Mouse (Mus musculus) embryonic facial prominence, embryonic 10.5 days (tissue): ENCODE measurements at regions not wholly inside any gene's neighbourhood (a gene's known extent, or its start where the extent isn't known, plus 50 kb on each side); places are given as distances from the start of the nearest gene placed in this dataset.

Source experiments
- DNase-seq: peaks from one replicate; pipeline ENCODE4 v3.0.0-alpha.2; 2017; ENCODE audit warnings: low spot score
- H3K27ac ChIP-seq: fragments of 300-500 bp; sonication (generic); replicated peaks from 2 replicates; pipeline ENCODE4 v1.5.1; 2016; ENCODE audit warnings: mild to moderate bottlenecking
- H3K27me3 ChIP-seq: fragments of 300-500 bp; sonication (generic); replicated peaks from 2 replicates; pipeline ENCODE4 v1.6.1; 2016; ENCODE audit warnings: low read depth, mild to moderate bottlenecking; ENCODE audit not compliant: poor library complexity, severe bottlenecking
- H3K36me3 ChIP-seq: fragments of 300-500 bp; sonication (generic); replicated peaks from 2 replicates; pipeline ENCODE4 v1.6.1; 2016; ENCODE audit warnings: mild to moderate bottlenecking, moderate library complexity
- H3K4me1 ChIP-seq: fragments of 300-500 bp; sonication (generic); 2 replicates; pipeline ENCODE4 v1.6.1; 2016
- H3K4me3 ChIP-seq: fragments of 300-500 bp; sonication (generic); 2 replicates; pipeline ENCODE4 v1.5.1; 2016; ENCODE audit warnings: mild to moderate bottlenecking, moderate library complexity
- H3K9me3 ChIP-seq: fragments of 300-500 bp; sonication (generic); 2 replicates; pipeline ENCODE4 v1.6.1; 2016; ENCODE audit warnings: mild to moderate bottlenecking
- WGBS: fragments of 180-500 bp; shearing (Covaris S2); methylation state at CpG from one replicate; pipeline ENCODE4 v1.1.7; 2016; 5-methylcytosine and 5-hydroxymethylcytosine counted together

GRCm38 (mm10) chr8:89858706-89859385, 489.3 kb downstream of the Tox3 start:
- 84% methylated on average over 7 of the region's 7 CpGs for WGBS
- Histone ChIP-seq H3K4me3 (no peak overlapping the region), H3K27me3 (no peaks in the 10 kb centered on the region), H3K36me3 (no peaks in the 10 kb centered on the region), H3K4me1 (no peaks in the 10 kb centered on the region), H3K27ac (no peak overlapping the region), H3K9me3 (no peaks in the 10 kb centered on the region)
- DNase-seq = no peak

DNA sequence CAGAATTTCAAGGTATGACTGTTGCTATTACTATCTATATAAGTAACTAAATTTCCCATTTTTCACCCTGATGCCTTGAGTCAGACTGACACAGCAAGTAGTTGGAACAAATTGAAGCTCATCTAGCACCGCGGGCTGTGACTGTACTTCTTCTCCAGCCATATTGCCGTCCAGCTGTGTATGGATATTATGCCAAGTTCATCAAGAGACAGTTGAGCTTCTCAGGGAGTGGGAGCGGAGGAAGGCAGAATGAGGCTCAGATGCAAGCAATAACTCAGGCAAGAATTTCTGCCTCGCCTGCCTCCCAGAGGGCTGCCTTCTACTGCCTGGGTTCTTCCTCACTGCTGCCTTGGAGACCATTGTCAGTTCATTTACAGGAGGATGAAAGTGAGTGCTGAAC, 492.6 kb downstream of the Tox3 start:
- no peak overlapping the region for H3K27ac ChIP-seq
- no peak overlapping the region for H3K4me3 ChIP-seq
- H3K36me3 ChIP-seq = no peaks in the 10 kb centered on the region
- H3K9me3 ChIP-seq = no peaks in the 10 kb centered on the region
- H3K27me3 ChIP-seq = no peaks in the 10 kb centered on the region
- no peak for DNase-seq
- WGBS = 90% methylated on average over 5 of the region's 5 CpGs
- H3K4me1 ChIP-seq = no peaks in the 10 kb centered on the region

DNA sequence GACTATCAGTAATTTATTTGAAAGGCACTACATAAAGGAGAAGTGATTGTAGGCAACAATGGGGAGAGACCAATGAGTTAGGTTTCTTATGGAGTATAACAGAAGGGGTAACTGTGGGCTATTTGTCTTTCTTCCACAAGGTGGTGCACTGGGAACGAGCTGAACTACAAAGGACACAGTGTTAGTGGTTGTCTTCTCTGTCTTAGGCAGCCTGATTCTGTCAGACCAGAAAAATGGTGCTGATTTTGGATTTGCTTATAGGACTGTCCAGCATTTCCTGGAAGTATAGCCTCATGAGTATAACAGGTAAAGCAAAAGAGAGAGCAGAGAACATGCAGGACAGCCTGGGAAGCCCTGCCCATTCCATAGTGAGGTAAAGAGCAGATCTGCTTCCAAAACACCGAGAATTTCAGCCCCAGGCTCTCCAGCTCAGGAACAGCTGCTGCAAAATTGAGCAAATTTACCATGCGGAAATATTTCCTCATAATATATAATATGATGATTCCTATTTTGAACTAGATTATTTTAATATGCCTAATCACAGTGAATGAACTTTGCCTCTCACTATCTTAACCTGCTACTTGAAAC, 497.8 kb downstream of the Tox3 start:
- 0 out of 2 replicates have a peak, but pooled peaks cover 3% of the 10 kb centered on the region for H3K4me1 ChIP-seq
- no peaks in the 10 kb centered on the region for H3K27me3 ChIP-seq
- WGBS = 47% methylated on average over 3 of the region's 3 CpGs
- H3K4me3 ChIP-seq = no peak overlapping the region
- DNase-seq = peak; percentile 46
- H3K9me3 ChIP-seq = no peaks in the 10 kb centered on the region
- no peak overlapping the region for H3K27ac ChIP-seq
- H3K36me3 ChIP-seq = no peaks in the 10 kb centered on the region

DNA sequence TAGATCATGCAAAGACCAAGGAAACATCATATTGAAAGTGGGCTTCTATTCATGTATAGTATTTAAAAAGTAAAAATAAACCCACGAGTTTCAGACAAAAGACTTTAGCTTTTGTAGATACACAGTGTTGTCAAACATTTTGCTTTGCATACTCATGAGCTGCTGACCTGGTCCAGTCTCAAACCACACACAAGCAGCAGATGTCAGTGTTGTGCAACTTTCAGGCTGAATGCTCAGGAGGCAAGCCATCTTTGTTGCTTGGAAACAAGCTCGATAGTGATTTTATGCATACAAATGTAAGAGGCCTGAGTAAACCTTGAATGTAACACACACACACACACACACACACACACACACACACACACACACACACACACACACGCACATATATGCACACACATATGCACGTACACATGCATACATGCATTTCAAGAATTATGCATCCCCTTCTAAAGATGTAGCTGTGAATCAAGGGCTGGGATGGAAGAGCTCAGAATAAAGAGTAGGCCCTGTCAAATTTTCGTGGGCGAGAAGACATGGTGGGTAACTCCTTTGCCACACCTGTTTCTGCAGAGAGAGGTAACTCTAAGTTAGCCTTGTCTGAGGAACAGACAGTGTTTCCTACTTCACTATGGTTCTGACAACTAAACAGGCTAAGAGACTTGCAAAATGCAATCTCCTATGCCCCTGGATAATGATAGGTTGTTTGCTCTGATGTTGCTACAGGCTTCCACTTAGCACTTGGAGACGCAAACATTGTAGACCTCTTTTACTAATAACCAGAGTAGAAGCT, 498.5 kb downstream of the Tox3 start:
- Histone ChIP-seq H3K4me1 (0 out of 2 replicates have a peak, but pooled peaks cover 3% of the 10 kb centered on the region), H3K9me3 (no peaks in the 10 kb centered on the region), H3K27ac (no peak overlapping the region), H3K36me3 (no peaks in the 10 kb centered on the region), H3K27me3 (no peaks in the 10 kb centered on the region), H3K4me3 (no peak overlapping the region)
- DNase-seq = peak; percentile 26
- WGBS = 72% methylated on average over 7 of the region's 7 CpGs

DNA sequence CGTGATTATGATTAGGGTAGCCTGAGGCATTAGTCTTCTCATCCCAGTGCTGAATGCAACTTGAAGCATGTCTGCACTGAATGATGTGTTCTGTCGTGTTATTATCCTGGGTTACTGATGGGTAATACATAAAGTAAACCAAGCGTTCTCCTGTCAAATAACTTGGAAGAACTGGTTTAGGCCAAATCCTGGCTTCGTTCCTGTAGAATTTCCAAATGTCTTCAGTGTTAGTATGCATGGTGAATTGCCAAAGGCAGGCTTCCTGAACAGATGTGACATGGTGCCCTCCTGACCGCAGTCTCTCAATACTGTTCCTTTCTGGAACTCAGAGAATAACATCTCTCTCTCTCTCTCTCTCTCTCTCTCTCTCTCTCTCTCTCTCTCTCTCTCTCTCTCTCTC, 509.6 kb downstream of the Tox3 start:
- H3K36me3 ChIP-seq = no peaks in the 10 kb centered on the region
- no peaks in the 10 kb centered on the region for H3K9me3 ChIP-seq
- H3K27me3 ChIP-seq = no peaks in the 10 kb centered on the region
- H3K4me1 ChIP-seq = no peaks in the 10 kb centered on the region
- H3K27ac ChIP-seq = no peak overlapping the region
- H3K4me3 ChIP-seq = no peak overlapping the region
- WGBS = 78% methylated on average over 5 of the region's 5 CpGs
- no peak for DNase-seq

- H3K36me3 ChIP-seq = no peaks in the 10 kb centered on the region
- H3K27me3 ChIP-seq = no peaks in the 10 kb centered on the region
- no peak for DNase-seq
- H3K27ac ChIP-seq = no peak overlapping the region
- H3K9me3 ChIP-seq = no peaks in the 10 kb centered on the region
- no peak overlapping the region for H3K4me3 ChIP-seq
- H3K4me1 ChIP-seq = no peaks in the 10 kb centered on the region
- 75% methylated on average over 4 of the region's 4 CpGs for WGBS
These were observed 514.4 kb downstream of the Tox3 start for GRCm38 (mm10) chr8:89833715-89834114.

DNA sequence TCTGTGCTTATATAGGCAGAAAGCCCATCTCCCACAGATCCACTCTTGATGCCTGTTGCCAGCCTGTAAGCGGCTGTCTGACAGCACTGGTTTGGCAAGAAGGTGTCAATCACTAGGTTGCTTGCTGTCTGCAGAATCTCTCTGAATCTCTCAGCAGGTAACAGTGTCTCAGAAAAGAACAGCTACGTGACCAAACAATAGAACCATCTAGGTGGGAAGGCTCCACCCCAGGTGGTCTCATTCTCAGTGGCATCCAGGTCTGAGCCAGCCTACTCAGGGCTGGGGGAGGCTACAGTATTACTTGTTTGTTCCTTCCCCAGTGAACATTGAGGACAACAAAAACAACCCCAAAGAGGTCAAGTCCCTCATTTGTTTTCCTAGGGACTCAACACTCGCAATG, 523.6 kb downstream of the Tox3 start:
- WGBS = 28% methylated on average over 3 of the region's 3 CpGs
- Histone ChIP-seq H3K4me3 (no peak overlapping the region), H3K4me1 (0 out of 2 replicates have a peak, but pooled peaks cover 4% of the 10 kb centered on the region), H3K27ac (no peak overlapping the region), H3K9me3 (peaks cover 5% of the 10 kb centered on the region; the same call in 1 of the 2 replicates), H3K36me3 (no peaks in the 10 kb centered on the region), H3K27me3 (no peaks in the 10 kb centered on the region)
- no peak for DNase-seq

GRCm38 (mm10) chr8:89823631-89824030, 524.5 kb downstream of the Tox3 start:
- H3K4me3 ChIP-seq = no peak overlapping the region
- no peaks in the 10 kb centered on the region for H3K27me3 ChIP-seq
- H3K4me1 ChIP-seq = 0 out of 2 replicates have a peak, but pooled peaks cover 4% of the 10 kb centered on the region
- H3K9me3 ChIP-seq = peaks cover 5% of the 10 kb centered on the region; the same call in 1 of the 2 replicates
- H3K27ac ChIP-seq = no peak overlapping the region
- H3K36me3 ChIP-seq = no peaks in the 10 kb centered on the region
- DNase-seq = no peak

- no peaks in the 10 kb centered on the region for H3K9me3 ChIP-seq
- H3K27me3 ChIP-seq = no peaks in the 10 kb centered on the region
- whole genome bisulfite sequencing = 90% methylated on average over 4 of the region's 4 CpGs
- H3K4me3 ChIP-seq = no peak overlapping the region
- H3K36me3 ChIP-seq = no peaks in the 10 kb centered on the region
- no peaks in the 10 kb centered on the region for H3K4me1 ChIP-seq
- DNase-seq = no peak
- no peak overlapping the region for H3K27ac ChIP-seq
These were observed 536.0 kb downstream of the Tox3 start for GRCm38 (mm10) chr8:89812036-89812711.

DNA sequence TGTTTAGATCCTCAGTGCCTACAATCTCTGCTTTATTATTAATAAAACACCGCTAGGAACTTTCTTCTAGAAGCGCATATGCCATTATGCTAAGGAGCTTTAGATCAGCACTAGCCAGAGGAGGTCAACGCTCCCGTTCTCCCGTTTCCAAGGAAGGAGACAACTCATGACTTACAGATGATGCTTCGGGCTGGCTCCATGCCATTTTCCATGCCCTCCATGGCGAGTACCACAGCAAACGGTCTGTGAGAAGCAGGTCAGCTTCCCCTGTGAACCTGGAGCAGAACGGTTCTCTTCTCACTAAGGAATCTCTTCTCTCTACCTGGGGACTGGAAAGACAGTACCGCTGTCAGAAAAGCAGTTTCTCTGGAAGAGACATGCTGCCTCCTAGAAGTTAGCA, 559.8 kb downstream of the Tox3 start:
- H3K4me3 ChIP-seq = no peak overlapping the region
- no peak for DNase-seq
- peaks cover 10% of the 10 kb centered on the region; the same call in 1 of the 2 replicates for H3K4me1 ChIP-seq
- WGBS = 83% methylated on average over 10 of the region's 10 CpGs
- no peaks in the 10 kb centered on the region for H3K36me3 ChIP-seq
- H3K27ac ChIP-seq = no peak overlapping the region; the same call in 1 of the 2 replicates
- H3K9me3 ChIP-seq = no peaks in the 10 kb centered on the region
- peaks cover 26% of the 10 kb centered on the region for H3K27me3 ChIP-seq

DNA sequence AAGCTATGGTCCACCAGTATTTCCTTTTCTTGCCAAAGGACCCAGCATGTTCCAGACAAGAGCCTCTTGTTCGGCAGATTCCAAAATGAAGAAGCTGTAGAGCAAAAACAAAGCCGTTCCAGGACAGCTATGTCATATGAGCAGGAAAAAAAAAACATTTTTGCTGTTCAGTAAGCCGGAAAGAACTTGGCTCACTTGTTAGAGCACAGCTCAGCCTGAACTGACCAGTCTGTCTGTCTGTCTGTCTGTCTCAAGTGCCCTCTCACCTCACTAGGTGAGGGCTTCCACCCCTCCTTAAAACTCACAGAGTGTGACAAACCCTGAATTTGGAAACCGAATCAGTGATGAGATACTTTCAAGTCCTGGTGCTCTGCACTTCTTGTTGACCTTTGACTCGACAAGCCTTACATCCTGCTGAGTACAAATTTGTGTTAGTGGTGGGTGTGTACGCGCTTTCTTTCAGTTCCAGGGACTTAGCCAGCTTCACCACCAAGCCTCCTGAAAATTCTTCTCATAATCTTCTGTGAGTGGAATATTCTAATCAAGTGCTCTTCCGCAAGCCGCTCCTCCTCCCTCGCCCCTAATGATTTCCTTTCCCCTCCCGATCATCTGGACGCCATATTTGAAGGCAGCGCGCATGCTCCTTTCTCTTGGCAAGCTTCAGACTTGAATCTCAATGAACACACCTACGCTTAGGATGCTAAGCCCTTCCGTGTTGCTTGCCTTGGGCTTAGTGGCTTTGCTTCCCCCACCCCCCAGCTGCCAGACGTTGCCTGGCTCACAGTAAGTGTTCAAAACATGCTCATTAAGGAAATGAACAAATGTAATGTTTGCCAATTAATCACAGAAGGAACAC, 560.9 kb downstream of the Tox3 start:
- no peak overlapping the region for H3K4me3 ChIP-seq
- H3K27ac ChIP-seq = no peak overlapping the region
- WGBS = 60% methylated on average over 17 of the region's 17 CpGs
- no peaks in the 10 kb centered on the region for H3K36me3 ChIP-seq
- no peak for DNase-seq
- no peaks in the 10 kb centered on the region for H3K9me3 ChIP-seq
- peaks cover 34% of the 10 kb centered on the region for H3K27me3 ChIP-seq
- H3K4me1 ChIP-seq = peaks cover 19% of the 10 kb centered on the region

GRCm38 (mm10) chr8:89785011-89785410, 563.1 kb downstream of the Tox3 start:
- no peak overlapping the region for H3K27ac ChIP-seq
- no peaks in the 10 kb centered on the region for H3K36me3 ChIP-seq
- no peaks in the 10 kb centered on the region for H3K9me3 ChIP-seq
- peaks cover 39% of the 10 kb centered on the region for H3K27me3 ChIP-seq
- H3K4me3 ChIP-seq = no peak overlapping the region
- H3K4me1 ChIP-seq = peaks cover 23% of the 10 kb centered on the region
- peak; percentile 74 for DNase-seq
- 18% methylated on average over 7 of the region's 7 CpGs for WGBS
